Mouse (Mus musculus) mesoderm, embryonic 11.5 days (tissue): ENCODE measurements around the gene Cfap74.
"Not testable (repeated sequence)": the region's sequence is repeated elsewhere in the genome, so short reads cannot be mapped to it uniquely, and the experiment has no call there.

Source experiments
- DNase-seq: peaks from one replicate; pipeline ENCODE4 v3.0.0-alpha.2; 2012; ENCODE audit warnings: low read depth, low spot score

Cfap74 gene

DNA sequence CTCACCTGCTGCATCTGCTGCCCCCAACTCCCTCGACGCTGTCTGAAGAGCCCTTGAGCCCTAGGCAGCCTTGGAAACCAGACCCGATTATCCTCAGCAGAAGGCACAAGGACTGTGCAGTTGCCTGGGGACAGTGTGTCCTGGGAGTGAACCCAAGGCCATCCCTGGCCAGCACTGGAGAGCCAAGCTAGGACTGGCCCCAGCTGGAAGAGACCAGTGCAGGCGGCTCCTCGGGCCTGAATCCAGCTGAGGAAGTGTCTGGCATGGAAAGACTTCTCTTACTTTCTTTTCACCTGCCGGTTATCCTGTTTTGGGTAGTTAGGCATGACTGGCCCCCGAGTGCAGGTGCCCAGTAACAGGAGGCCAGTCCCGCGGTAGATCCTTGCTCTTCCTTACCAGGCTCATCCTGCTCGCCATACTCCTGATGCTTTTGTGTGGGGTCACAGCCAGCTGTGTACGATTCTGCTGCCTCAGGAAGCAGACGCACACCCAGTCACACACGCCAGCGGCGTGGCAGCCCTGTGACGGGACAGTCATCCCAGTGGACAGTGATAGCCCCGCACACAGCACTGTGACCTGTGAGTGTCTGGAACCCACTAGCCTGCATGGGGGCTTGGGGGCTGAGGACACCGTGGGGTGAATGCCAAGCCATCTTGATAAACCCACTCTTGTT, 60.7 kb downstream of the Cfap74 start:
- DNase-seq: no peak

DNA sequence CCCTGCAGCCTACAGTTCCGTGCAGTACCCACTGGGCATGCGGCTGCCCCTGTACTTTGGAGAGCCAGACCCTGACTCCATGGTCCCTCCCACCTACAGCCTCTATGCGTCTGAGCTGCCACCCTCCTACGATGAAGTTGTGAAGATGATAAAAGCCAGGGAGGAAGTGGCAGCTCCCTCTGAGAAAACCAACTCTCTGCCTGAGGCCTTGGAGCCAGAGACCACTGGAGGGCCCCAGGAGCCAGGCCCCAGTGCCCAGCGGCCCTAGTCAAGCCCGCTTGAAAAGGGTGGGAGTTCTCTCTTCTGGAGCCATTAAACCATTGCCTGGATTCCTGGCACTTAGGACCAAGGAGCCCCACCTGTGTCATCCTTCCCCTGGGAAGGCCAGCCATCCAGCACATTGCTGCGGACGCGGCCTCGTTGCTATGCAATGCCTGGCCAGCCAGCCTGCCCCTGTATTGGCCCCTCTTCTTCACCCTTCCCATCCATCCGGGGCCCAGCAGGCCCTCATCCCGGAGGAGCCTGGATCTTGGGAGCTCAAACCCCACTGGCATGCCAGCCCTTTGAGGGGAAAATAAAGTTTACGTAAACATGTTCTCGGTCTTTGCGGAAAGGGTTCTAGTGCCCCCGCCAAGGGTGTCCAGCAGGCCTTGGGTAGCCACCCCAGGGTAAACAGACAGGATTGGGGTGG, 61.4 kb downstream of the Cfap74 start:
- DNase-seq: no peak

DNA sequence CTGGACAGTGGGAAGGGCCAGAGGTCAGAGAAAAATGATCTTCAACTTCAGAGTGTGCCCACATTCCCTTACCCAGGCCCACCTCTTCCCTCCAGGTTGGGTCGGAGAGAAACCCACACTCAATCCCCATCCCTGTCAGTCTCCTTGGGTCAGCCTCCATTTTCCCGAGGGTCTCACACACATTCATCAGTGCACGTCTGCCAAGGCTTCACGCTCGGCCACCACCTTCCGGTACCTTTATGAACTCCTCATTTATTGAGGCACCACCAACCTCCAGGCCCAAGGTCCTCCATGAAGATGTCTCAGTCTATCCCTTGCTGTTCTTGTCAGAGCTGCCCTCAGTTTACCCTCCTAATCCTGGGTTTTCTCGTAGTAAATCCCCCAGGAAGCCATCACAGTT, 62.0 kb downstream of the Cfap74 start:
- no peak for DNase-seq

DNA sequence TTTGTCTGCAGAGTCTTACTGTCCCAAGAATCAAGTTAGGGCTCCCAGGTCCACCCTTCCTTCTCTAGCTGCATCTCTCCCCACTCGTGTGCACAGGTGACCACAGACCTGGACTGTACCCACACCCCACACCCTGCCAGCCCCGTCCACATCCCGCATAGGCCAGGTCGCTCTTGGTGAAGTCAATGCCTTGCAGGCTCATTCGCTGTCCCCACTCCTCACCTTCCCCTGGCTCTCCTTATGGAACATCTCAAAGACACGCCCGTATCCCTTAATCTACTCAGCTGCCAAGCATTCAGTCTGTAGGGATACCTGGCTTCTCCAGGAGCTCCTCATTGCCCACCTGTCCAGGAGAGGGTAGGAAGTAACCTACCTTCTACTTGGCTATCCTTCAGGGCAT, 62.4 kb downstream of the Cfap74 start:
- DNase-seq: no peak

DNA sequence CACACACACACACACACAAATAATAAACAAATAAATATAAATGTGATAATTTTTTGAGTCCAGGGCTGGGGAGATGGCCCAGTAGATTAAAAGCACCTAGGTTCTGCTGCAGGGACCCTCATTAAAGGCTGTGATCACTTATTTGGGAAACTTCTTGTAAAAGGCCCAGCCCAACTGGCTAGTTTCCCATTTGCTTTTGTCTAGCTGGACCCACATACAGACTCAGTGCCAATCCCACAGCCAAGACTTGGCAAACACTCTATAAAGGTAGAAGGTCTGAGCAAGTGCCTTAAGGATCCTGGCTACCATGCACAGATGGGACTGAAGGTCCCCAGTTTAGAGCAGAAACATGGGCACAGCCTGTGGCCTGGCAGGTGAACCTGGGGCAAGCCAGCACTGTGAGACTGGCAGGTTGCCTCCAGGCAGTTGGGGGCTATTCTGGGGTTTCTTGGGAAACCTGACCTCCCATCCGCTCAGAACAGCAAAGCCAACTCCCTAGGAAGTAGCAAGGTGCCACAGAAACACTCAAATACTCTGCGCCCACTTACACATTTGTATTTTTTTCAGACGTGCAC, 63.8 kb downstream of the Cfap74 start:
- DNase-seq: no peak

DNA sequence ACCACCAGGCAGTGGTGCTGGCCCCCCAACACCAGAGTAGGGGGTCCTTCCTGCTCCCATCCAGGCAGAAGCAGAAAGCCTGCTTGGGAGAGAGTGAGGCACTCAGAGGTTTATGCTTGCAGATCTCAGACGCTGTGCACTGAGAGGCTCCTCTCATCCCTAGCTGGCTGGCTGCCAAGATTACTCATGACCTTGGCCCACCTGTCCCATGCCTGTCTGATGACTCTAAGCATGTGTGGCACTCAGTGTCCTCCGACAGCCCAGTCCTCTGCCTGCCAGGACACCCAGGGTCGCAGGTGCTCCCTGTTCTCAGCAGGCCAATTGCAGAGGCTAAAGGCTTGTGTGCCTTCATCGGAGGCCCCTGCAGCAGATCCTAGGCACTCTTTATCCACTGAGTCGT, 64.3 kb downstream of the Cfap74 start:
- no peak for DNase-seq

DNA sequence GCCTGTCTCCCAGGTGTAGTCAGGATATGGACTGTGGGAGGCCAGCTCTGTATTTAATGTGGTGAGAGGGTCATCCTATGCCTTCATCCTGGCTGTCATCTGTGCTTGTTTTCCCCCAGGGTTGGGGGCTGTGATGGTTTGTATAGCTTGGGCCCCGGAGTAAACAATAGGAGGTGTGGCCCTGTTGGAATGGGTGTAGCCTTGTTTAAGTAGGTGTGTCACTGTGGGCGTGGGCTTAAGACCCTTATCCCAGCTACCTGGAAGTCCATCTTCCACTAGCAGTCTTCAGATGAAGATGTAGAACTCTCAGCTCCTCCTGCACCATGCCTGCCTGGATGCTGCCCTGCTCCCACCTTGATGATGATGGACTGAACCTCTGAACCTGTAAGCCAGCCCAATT, 64.8 kb downstream of the Cfap74 start:
- not testable (repeated sequence) for DNase-seq

DNA sequence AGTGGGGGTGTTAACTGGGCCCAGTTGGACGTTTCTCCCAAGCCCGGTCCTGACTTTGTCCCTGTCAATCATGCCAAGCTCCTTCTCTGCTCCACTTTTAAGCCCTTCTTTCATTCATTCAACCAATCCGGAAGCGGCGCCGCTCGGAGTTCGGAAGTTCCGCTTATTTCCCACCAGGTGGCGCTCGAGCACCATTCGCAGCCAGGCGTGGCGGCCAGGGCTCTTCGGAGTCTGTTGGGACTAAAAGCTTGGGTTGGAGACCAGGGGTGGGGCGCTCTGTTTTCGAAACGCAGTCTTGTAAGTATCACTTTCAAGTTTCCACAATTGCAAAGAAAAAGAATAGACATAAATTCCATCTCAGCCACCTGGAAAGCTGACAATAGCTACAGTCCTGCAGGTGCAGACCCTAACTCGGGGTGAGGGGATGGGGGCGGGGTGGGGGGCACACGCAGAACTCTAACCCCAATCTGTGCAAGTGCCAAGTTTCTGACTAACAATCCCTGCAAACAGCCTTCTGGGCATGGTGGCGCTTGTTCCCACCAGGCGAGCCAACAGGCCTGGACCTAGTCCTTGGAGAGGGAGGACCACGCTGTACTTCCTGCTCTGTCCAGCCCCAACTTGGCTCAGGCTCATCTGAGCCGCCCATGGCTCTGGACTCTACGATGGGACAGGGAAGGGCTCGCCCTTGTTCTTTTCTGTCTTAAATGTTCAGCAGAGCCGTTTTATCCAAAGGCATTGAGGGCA, 72.6 kb downstream of the Cfap74 start:
- DNase-seq: peak; percentile 85

DNA sequence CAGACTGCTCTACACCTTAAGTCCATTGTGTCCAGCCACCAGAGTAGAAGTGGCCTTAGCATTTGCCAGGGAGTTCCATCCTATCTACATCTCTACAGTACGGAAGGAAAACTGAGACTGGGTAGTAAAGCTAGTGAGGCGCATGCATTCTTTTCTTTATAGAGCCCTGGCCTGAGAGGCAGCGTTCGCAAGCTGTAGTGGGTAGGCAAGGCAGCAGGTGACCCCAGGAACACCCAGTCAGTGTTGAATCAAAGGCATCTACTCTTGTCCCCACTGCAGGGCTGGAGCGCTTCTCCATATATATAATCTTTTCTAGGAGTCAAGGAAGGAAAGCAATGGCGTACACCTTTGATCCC, 73.1 kb downstream of the Cfap74 start:
- no peak for DNase-seq

DNA sequence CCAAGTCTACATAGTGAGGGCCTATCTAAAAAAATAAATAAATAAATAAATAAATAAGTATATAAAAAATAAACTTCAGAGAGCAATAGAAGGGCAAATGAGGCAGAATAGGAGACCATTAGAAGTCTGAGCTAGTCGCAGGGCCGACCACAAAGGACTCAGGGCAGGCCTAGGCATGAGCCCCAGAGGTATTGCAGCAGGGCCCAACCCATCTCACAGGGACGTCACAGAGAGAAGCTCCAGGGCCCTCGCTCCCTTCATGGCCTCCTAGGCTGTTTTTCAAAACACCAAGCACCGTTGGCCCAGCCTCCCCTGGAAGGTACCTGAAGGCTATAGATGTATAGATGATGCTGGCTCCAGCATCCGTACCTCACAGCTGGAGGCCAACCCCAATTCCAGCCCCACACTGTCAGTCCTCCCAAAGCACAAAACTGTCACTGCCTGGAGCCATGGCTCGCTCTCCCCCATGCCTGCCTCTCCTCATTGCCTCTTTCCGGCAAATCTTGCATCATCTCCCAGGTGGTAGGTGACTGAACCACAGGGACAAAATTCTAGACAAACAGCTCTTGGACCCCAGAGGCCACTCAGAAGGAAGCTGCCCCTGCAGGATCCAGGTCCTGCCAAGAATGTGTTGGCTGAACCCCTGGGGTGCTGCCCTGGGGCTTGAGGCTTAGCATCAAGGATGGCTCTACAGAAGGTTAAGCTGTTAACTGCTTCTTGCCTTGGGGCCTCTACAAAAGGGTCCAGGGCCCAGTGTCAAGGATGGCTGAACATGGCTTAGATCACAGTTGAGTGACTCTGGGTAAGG, 73.9 kb downstream of the Cfap74 start:
- no peak for DNase-seq

DNA sequence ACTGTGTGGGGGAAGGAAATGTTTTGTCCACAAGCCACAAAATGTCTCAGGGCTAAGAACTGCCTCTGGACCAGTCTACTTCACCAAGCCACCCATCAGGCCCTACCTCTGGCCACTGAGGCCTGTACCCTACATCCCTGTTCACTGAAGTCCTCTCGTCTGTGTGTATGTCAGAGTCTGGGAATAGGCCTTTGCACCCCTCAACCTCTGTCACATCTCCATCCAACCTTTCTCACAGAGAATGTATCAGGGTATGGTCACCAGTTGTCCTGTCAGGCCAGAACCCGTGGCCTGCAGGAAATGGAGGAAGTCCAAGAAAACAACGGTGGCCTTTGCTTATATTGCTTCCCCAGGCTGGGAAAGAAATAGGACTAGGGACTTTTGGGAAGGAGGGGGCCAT, 76.5 kb downstream of the Cfap74 start:
- no peak for DNase-seq

DNA sequence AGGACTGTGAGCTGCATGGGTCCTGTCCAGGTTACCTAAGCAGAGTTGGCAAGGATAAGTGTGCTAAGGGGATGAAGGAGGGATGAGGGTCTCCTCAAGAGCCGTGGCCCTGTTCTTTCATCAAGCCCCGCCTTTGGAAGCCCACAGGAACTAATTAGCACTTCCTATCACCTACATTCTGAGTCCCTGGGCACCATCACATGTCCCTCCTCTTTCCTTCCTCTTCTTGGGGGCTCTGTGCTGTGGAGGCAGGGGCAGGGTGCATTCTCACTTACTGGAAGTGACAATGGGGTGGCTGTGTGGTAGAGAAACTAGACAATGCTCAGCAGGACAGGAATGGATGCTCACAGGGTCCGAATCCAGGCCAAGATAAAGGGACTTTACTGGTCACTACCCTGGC, 78.8 kb downstream of the Cfap74 start:
- DNase-seq: no peak

DNA sequence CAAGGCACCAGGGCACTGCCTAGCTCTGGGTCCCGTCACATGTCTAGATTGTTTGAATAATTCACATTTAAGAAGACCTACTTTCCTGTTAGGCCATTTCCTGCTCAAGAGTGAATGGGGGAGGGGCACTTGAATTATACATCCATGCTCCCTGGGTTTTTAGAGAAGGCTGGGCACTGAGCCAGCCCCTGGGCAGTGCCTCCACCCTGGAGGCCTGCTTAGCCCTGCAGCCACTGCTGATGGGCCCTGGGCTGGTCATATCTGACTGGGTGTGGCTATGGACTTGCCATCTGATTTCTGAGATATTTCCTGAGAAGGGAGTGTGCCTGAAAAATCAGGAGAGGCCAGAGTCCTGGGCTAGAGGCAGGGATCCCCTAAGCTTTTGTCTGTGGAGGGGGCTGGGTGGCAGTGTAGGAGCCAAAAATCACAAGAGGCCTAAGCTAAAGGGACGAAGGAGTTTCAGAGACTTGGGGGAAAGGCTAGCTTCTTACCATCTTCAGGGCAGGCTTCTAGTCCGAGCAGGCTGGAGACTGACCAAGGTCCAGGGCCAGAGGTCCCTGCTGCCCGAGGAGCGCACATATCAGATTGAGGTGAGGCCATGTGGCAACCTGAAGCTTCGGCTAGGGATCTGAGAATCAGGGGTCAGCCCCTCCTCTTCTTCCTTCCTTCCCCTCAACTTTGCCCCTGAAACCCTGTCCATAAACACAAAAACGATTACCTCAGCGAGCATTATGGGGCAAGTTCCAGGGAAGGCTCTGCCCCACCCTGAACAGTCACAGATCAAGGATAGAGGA, 79.4 kb downstream of the Cfap74 start:
- DNase-seq: peak; percentile 44

DNA sequence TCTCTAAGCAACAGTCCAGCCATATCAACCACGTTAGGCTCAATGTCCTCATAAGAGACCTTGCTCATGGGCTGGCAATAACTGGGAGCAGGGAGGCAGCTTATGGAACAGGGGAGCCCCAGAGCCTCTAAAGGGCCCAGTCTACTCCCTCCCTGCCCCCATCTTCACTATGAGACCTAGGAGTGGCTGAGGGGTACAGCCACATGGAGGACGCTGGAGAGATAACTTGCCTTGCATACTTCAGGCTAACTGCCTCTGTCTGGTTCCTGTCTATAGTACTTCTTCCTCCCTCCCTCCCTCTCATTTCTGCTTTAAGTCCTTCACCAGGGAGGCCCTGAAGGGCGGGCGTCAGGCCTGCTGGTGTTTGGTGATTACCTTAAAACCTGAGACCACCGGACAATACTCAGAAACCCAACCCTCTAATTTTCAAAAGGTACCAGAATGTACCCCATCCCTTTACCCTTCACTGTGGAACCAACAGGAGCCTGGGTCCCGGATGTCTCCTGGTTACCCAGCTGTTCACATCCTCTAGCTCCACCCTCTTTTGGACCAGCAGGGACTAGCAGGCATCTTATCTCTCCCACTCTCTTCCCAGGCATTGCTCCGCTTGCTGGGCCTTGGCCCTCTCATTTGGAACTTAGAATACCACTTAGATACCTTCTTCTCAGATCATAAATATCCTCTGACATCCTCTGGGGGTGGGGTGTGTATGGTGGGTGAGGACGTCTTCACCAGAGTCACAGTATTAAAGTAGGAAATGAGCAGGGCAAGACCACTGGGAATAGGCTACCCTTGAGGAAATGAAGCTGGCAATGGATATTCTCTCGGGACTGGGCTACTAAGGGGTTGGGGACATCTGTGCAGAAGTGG, 80.3 kb downstream of the Cfap74 start:
- no peak for DNase-seq

DNA sequence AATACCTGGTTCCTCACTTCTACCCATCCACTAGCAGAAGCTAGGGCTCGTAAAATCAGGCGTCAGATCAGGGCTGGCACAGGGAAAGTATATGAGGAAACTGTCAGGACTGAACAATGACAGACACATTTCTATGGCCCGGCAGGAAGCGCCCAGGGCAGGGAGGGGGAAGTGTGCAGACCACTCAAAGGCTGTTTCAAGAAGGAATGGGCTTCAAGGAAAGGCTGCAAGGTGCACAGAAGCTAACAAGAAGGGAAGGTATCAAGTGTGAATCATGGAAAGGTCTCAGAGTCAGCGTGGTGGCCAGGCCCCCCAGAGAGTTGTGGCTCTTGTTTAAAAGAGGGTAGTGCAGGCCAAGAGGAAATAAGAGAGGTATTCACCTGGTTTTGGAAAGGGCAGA, 81.5 kb downstream of the Cfap74 start:
- no peak for DNase-seq

DNA sequence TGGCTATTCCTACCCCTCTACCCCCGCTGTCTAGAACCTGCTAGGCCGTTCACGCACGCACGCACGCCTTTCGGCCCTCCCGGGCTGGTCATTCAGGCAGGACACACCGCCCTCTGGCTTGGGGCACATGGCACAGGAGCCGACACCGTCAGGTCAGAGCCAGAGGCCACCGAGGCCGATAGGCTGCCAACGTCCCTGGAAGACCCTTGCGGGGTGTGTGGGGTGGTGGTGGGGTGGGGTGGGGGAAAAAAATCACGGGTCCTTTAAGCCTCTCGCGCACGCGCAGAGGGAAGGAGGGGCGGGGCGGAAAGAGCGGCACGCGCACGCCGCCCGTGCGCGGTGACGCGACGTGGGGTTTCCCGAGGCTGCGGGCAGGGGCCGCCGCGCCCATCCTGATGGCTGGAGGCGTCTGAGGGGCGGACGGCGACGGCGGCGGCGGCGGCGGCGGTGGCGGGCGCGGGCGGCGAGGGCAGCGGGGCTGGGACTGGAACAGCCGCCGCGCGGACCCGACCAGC, 82.1 kb downstream of the Cfap74 start, which contains the start of gene Gnb1:
Gene Gnb1, plus strand, starts transcription at position 372 of the 515 bp plus-strand sequence.
- DNase-seq: peak; percentile 95

DNA sequence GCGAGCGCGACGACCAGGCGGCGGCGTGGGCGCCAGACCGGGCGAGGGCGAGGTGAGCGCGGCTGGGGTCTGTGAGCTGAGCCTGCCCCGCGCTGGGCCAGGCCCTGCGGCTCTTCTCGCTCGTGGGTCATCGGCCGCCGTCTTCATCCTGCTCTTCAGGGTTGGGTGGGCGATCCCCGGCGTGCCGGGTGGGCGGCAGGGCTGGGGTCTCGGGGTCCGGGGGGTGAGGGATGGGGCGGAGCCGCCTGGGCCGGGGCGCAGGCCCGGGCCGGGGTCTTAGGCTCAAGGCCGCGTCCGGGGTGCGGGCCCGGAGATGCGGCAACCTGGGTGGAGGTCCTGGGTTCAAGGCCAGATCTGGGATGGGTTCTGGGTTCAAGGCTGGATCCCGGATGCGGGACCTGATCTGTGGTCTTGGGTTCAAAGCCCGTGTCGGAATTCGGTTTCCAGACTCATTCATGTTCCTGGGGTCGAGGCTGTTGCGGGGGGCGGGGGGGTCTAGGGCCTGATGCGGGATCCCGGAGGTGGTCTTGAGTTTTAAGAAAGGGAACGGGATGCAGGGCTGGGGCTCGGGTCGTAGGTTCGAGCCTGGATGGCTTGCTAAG, 82.6 kb downstream of the Cfap74 start:
- DNase-seq: peak; percentile 60

DNA sequence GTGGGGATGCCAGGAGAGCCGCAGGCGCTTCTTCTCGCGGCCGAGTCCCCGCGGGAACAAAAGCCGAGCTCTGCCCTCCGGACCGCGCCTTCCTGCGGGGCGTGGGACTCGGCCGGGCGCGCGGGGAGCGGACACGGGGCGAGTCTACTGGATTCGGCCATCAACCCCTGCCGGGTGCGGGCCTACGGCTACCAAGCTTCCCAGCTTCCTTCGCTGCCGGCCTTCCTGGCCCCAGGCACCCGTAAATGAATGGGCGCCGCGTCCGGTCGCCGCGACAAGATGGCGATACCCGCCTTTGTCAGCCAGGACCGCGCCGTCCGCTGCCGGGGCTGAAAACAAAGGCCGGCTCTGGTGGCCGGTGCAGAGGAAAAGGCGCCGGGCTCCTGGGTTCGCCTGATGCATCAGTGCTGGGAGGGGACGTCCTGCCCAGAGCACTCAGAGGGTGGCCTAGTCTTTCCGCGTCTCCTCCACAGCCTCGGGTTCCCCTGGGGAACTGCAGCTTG, 83.2 kb downstream of the Cfap74 start:
- peak; percentile 60 for DNase-seq

DNA sequence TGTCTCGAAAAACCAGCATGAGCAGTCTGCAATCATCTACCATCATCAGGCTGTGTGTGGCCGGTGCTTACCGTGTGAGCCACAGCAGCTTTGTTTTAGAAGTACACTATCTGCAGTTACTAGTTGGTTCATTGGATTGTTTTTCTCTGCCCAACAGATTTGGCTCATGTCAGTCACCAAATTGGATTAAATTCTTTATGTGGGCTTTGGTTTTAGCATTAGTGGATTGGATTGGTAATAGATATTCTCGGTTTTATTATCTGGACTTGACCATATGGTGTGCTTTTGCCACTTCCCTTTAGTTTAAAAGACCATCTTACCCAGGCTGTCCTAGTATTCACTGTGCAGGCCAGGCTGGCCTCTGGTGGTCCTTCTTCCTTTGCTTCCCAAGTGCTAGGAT, 85.9 kb downstream of the Cfap74 start:
- no peak for DNase-seq
